Mouse (Mus musculus) heart, embryonic 10.5 days (tissue): ENCODE results near the gene Gm26661. TPM values are rescaled to one million over a fixed set of nuclear protein-coding genes. Genes with fewer than 3 reads are reported as not detected.

Experiments
- DNase-seq: peaks from one replicate; pipeline ENCODE4 v3.0.0-alpha.2; 2017; ENCODE audit warnings: low spot score
- H3K27ac ChIP-seq: fragments of 300-500 bp; sonication (generic); 2 replicates; pipeline ENCODE4 v1.5.1; 2016; ENCODE audit warnings: mild to moderate bottlenecking
- H3K27me3 ChIP-seq: fragments of 300-500 bp; sonication (generic); 2 replicates; pipeline ENCODE4 v1.6.1; 2016; ENCODE audit warnings: mild to moderate bottlenecking; ENCODE audit not compliant: poor library complexity, insufficient read depth, severe bottlenecking
- H3K36me3 ChIP-seq: fragments of 300-500 bp; sonication (generic); 2 replicates; pipeline ENCODE4 v1.6.1; 2016; ENCODE audit warnings: mild to moderate bottlenecking, moderate library complexity
- H3K4me1 ChIP-seq: fragments of 300-500 bp; sonication (generic); 2 replicates; pipeline ENCODE4 v1.6.1; 2016; ENCODE audit warnings: mild to moderate bottlenecking
- H3K4me3 ChIP-seq: fragments of 300-500 bp; sonication (generic); 2 replicates; pipeline ENCODE4 v1.5.1; 2016; ENCODE audit warnings: mild to moderate bottlenecking, moderate library complexity
- H3K9me3 ChIP-seq: fragments of 300-500 bp; sonication (generic); 2 replicates; pipeline ENCODE4 v1.6.1; 2016; ENCODE audit warnings: mild to moderate bottlenecking, moderate library complexity
- WGBS: fragments of 180-500 bp; shearing (Covaris S2); methylation state at CpG from one replicate; pipeline ENCODE4 v1.1.7; 2016; 5-methylcytosine and 5-hydroxymethylcytosine counted together
- polyA plus RNA-seq: library from polyadenylated mRNA; unstranded; fragments of >200 nt; fragmentation: Nextera tagmentation; extraction: Ambion mirVana; gene quantifications from 2 replicates; pipeline ENCODE4 v1.2.1, GENCODE M21; 2016

Gene Gm26661
- polyA plus RNA-seq, 1 experiment from 2014 or later = not detected

DNA sequence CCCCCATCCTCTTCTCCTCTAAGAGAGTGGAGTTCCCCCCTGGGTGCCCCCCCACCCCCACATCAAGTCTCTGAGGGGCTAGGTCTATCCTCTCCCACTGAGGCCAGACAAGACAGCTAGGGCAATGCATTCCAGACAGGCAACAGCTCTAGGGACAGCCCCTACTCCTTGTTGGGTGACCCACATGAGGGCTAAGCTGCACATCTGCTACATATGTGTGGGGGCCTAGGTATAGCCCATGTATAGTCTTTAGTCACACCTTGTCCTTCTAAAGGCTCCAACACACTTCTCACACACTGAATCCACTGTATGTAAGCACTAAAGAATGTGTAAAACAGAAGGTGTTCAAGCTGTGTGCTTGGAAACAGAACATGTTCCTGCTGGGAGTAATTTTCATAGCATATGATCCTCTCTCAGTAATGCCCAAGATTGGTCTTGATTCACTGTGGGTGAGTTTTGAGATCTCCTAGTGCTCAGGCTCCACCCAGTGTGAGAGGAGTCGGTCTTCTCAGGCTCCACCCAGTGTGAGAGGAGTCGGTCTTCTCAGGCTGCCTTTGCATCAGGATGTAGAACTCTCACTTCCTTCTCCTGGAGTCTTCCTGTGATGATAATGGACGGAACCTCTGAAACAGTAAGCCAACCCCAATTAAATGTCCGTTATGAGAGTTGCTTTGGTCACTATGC, 12.6 kb downstream of the Gm26661 start:
- H3K36me3 ChIP-seq = no peaks in the 10 kb centered on the region
- no peak overlapping the region for H3K4me3 ChIP-seq
- WGBS = 45% methylated on average over 4 of the region's 4 CpGs
- H3K4me1 ChIP-seq = peaks cover 22% of the 10 kb centered on the region
- H3K27ac ChIP-seq = no peak overlapping the region
- H3K9me3 ChIP-seq = no peaks in the 10 kb centered on the region
- DNase-seq = no peak
- H3K27me3 ChIP-seq = no peaks in the 10 kb centered on the region

DNA sequence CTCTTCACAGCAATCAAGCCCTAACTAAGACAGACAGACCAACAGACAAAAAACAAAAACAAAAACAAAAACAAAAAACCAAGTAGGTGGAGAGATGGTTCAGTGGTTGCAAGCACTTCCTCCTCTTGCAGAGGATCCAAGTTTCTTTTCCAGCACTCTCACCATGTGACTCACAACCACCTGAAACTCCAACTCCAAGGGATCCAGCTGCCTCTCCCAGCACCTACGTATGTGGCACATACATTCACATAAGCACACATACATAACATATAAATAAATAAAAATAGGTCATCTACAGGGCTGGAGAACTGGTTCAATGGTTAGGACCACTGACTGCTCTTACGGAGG, 13.1 kb downstream of the Gm26661 start:
- WGBS = 89% methylated on average over 2 of the region's 2 CpGs
- no peak for DNase-seq
- Histone ChIP-seq H3K9me3 (no peaks in the 10 kb centered on the region), H3K4me3 (no peak overlapping the region), H3K27me3 (no peaks in the 10 kb centered on the region), H3K36me3 (no peaks in the 10 kb centered on the region), H3K27ac (no peak overlapping the region), H3K4me1 (peaks cover 26% of the 10 kb centered on the region)

DNA sequence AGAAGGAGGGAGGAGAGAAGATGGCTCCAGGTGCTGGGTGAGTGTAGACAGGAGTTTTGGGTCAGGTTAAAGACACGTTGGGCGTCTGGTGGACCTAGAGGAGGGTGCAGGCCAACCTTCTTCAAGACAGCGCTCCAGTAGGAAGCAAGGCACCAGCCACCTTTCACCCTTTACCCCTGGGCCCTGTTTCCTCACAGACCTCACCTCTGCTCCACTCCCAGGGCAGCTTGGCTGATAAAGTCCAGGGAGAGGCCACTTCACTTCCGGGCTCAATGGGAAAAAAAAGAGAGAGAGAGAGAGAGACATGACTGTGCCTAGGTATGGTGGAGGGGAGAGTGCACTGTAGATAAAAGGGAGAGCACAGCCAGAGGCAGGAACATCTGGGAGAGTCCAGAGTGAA, 16.3 kb downstream of the Gm26661 start:
- no peaks in the 10 kb centered on the region for H3K27me3 ChIP-seq
- peak; percentile 65 for DNase-seq
- H3K9me3 ChIP-seq = no peaks in the 10 kb centered on the region
- WGBS = 42% methylated on average over 4 of the region's 4 CpGs
- H3K4me1 ChIP-seq = peaks cover 29% of the 10 kb centered on the region
- H3K36me3 ChIP-seq = no peaks in the 10 kb centered on the region
- H3K27ac ChIP-seq = peak overlapping the region; percentile 56; the same call in 1 of the 2 replicates
- no peak overlapping the region for H3K4me3 ChIP-seq

DNA sequence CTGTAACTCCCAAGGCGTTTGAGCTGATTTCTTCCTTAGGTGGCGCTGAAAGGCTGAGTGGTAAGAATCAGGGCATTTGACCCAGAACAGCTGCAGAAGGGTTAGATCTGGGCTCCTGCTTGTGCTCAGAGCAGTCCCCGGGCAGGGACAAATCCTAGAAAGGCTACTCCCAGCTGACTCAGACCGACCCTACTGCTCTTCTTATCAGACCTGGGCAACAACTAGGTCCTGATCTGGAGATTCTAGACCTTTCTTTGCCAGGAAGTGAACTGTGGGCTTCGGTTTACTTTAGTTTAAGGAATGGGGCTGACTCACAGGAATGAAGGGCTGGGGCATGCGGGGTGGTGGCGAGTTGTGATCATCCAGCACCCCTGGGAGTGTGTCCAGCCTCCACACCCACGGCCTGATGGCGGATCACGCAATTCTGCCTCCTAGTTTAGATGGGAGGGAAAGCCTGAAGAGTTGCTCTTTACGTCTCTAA, 17.2 kb downstream of the Gm26661 start:
- Histone ChIP-seq H3K4me1 (peaks cover 31% of the 10 kb centered on the region), H3K27ac (peak overlapping the region; percentile 53; the same call in 1 of the 2 replicates), H3K27me3 (no peaks in the 10 kb centered on the region), H3K36me3 (no peaks in the 10 kb centered on the region), H3K4me3 (no peak overlapping the region), H3K9me3 (no peaks in the 10 kb centered on the region)
- peak; percentile 66 for DNase-seq
- 48% methylated on average over 11 of the region's 11 CpGs for WGBS

DNA sequence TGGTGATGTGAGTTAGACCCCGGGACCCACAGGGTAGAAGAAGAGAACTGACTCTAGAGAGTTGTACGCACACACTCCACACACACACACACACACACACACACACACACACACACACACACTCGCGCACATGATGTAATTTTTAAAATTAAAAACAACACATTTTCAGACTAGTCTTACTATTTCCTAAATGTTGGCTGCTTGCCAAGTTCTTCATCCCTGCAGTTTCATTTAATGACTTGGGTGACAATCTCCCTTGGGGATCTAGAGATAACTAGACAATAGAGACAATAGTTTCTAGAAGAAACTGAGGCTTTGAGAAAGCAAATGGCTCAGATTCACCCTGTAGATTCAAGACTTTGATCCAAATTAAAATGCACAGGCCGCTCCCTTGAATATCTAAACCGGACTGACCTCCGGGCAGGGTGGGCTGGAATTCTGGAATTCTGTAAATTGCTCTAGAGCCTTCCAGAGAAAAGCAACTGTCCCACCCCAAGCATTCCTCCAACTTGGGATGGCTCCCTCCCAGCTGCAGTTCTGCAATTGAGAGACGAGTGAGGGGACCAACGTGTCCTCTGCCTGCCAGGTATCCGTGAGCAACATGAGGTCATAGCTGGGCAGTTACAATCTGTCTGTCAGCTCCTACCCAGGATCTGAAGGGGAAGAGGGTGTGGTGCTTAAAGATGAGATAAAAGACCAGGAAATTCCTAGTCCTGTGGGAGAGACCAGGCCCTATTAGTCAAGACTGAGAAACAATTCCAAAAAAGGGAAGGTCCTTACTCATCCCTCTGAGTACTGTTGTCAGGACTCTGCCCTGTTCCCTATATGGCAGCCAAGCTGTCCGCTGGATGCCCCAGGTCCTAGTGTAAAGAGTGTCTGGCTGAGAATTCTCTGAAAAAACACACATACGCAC, 17.9 kb downstream of the Gm26661 start:
- 64% methylated on average over 12 of the region's 12 CpGs for WGBS
- peaks cover 26% of the 10 kb centered on the region for H3K4me1 ChIP-seq
- peak; percentile 71 for DNase-seq

GRCm38 (mm10) chr14:7817770-7818462, 26.5 kb downstream of the Gm26661 start, which contains the start of gene Flnb:
TSS of gene Flnb (plus strand) at chr14:7817957.
- H3K27ac ChIP-seq = peak within 1 kb of the TSS; percentile 83
- under 1% methylated on average over 49 of the region's 49 CpGs for WGBS
- no peaks in the 10 kb centered on the region for H3K27me3 ChIP-seq

More for the DNA sequence above, 17.9 kb downstream of the Gm26661 start:
- Histone ChIP-seq H3K9me3 (no peaks in the 10 kb centered on the region), H3K27ac (0 out of 2 replicates have a peak overlapping the region, but pooled peaks have one; percentile 47), H3K4me3 (no peak overlapping the region), H3K36me3 (no peaks in the 10 kb centered on the region), H3K27me3 (no peaks in the 10 kb centered on the region)

DNA sequence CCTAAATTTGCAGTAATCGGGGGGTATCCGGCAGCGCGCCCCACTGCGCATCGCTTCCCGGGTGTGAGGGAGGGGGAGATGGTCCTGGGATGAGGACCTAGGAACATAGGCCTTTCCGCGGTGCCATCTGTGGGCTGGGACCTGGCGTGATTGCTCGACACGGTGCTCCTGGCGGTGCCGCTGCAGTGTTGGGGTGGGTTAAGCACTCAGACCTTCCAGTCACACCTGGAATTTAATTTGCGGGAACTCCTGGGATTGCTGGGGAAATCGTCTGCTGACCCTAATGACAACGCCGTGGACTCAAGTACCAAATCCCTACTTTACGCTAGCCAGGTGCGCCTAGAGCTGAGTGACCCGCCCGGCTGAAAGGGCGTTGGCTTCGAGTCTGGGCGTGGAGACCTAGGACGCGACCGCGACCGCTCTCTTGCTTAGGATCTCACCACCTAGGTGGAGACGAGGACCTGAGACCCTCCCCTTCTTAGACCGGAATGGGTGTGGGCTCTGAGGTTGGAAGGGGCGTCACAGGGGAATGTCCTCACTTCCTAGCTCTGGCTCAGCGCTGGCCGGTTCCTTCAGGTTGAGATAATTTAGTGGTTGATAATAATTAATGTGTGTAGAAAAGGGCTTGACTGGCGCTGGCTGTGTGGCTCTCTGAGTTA, 27.2 kb downstream of the Gm26661 start:
- H3K9me3 ChIP-seq = no peaks in the 10 kb centered on the region
- peak overlapping the region; percentile 83 for H3K27ac ChIP-seq
- H3K27me3 ChIP-seq = no peaks in the 10 kb centered on the region
- peak overlapping the region; percentile 78 for H3K4me3 ChIP-seq
- peaks cover 46% of the 10 kb centered on the region for H3K4me1 ChIP-seq
- no peak for DNase-seq
- H3K36me3 ChIP-seq = no peaks in the 10 kb centered on the region
- WGBS = under 1% methylated on average over 36 of the region's 36 CpGs

More at GRCm38 (mm10) chr14:7817770-7818462, 26.5 kb downstream of the Gm26661 start, which contains the start of gene Flnb:
- Histone ChIP-seq H3K9me3 (no peaks in the 10 kb centered on the region), H3K4me3 (peak within 1 kb of the TSS; percentile 78), H3K4me1 (peaks cover 46% of the 10 kb centered on the region), H3K36me3 (no peaks in the 10 kb centered on the region)
- DNase-seq = peak; percentile 96

GRCm38 (mm10) chr14:7819446-7819845, 28.1 kb downstream of the Gm26661 start:
- 61% methylated on average over 5 of the region's 5 CpGs for WGBS
- Histone ChIP-seq H3K4me1 (peaks cover 51% of the 10 kb centered on the region), H3K27me3 (no peaks in the 10 kb centered on the region), H3K36me3 (no peaks in the 10 kb centered on the region), H3K27ac (peak overlapping the region; percentile 83; the same call in 1 of the 2 replicates), H3K4me3 (peak overlapping the region; percentile 78), H3K9me3 (no peaks in the 10 kb centered on the region)
- no peak for DNase-seq

DNA sequence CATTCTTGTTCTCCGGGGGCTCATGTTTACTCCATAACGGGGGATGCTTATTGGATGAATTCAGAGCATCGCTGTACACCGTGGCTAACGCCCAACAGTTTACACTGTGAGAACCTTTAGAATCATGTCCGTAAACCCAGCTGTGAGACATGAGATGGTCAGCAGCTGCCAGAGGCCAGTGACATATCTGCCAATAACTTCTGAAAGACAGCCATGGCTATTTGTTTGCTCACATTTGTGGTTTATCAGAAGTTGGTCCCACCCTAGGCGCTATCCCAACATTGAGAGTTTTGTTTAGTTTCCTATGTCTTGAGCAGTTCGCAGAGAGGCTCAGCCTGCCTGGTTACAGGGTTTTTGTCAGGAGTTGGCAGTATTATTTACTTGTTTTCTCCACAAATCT, 30.0 kb downstream of the Gm26661 start:
- WGBS = 72% methylated on average over 8 of the region's 8 CpGs
- Histone ChIP-seq H3K4me1 (peaks cover 70% of the 10 kb centered on the region), H3K36me3 (no peaks in the 10 kb centered on the region), H3K27ac (no peak overlapping the region), H3K27me3 (no peaks in the 10 kb centered on the region), H3K4me3 (no peak overlapping the region), H3K9me3 (no peaks in the 10 kb centered on the region)
- DNase-seq = no peak

DNA sequence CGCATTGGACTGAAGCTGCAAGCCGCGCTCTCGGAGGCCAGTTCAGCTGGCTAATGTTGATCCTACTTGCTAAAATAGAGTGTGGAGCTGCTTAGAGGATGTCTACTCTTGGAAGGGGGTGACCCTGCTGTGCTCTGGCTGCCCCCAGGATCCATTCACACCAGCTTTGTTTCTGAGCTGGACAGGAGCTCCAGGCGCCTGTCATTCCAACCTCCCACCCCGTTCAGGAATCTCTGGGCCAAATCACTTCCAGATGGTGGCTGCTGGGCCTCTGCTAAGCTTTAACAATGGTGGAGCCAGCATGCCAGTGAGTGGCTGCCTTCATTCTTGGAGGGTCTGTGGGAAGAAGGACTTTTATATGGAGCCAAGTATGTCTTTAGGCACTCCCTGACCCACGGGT, 31.3 kb downstream of the Gm26661 start:
- no peaks in the 10 kb centered on the region for H3K9me3 ChIP-seq
- no peaks in the 10 kb centered on the region for H3K36me3 ChIP-seq
- DNase-seq = no peak
- no peaks in the 10 kb centered on the region for H3K27me3 ChIP-seq
- WGBS = 21% methylated on average over 7 of the region's 7 CpGs
- H3K27ac ChIP-seq = peak overlapping the region; percentile 17
- H3K4me3 ChIP-seq = no peak overlapping the region
- peaks cover 81% of the 10 kb centered on the region for H3K4me1 ChIP-seq

GRCm38 (mm10) chr14:7824651-7825268, 33.4 kb downstream of the Gm26661 start:
- Histone ChIP-seq H3K9me3 (no peaks in the 10 kb centered on the region), H3K4me1 (peaks cover 73% of the 10 kb centered on the region), H3K4me3 (no peak overlapping the region), H3K36me3 (no peaks in the 10 kb centered on the region; the same call in 1 of the 2 replicates), H3K27ac (peak overlapping the region; percentile 78), H3K27me3 (no peaks in the 10 kb centered on the region)
- WGBS = 55% methylated on average over 8 of the region's 8 CpGs
- DNase-seq = no peak
